Mouse (Mus musculus) inflammation-experienced regulatory T-cells, adult 6 months (primary cell): ENCODE measurements around the gene Lamtor3. TPM values are rescaled to one million over a fixed set of nuclear protein-coding genes. Genes with fewer than 3 reads are reported as not detected.
"Not testable (repeated sequence)": the region's sequence is repeated elsewhere in the genome, so short reads cannot be mapped to it uniquely, and the experiment has no call there.

Experiments used
- ATAC-seq: one replicate; pipeline ENCODE4 v1.8.0; 2017
- polyA plus RNA-seq, 3 experiments: library from polyadenylated mRNA; unstranded; fragments of 100-300 nt; shearing (Covaris generic); gene quantifications; one replicate each; pipeline ENCODE4 v1.2.1; 2017

Lamtor3 gene
- polyA plus RNA-seq, 3 experiments from 2014 or later, result 65.0 to 110 (median 74.0) TPM

DNA sequence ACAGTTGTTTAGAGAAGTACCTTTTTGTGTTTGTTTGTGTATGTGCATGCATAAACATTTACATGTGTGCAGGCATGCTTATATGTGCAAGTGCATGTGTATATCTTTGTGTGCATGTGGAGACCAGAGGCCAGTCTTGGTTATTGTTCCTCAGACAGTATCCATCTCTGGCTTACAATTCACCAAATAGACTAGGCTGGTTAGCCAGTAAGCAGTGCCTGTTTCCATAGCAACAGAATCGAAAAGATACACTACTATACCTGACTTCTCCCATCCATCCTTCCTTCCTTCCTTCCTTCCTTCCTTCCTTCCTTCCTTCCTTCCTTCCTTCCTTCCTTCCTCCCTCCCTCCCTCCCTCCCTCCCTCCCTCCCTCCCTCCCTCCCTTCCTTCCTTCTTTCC is 45.7 kb downstream of the Lamtor3 start:
- ATAC-seq, result not testable (repeated sequence)

DNA sequence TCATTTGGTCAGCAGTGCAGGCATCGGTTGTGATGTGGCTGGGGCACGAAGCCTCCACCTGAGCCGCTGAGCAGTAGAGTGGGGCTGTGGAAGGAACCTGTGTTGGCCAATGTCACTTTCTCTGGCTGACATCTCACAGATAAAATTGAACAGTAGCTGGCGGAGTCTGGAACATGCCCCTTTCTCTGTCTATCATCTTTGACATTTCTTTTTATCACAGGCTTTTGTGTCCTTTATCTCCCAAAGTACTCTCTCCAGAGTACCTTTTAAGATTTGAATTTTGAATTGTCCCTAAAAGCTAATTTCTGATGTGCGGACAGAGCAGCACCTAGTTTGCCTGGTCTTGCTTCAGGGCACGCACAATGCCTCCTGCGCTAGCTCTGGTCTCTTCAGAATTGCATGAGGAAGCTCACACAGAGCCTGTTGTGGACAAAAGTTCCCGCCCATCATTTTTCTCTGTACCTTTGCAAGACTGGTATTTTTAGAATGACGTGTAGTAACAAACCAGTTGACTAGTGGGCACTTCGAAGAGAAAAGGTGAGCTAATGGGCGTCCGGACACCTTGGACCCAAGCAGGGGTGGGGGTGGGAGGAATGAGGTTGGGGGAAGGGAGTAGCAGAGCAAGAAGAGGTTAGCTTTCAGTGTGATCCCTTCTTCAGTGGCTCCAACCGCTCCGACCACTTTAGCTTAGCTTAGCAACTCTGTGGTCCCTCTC is 50.0 kb downstream of the Lamtor3 start:
- ATAC-seq, result no peak

DNA sequence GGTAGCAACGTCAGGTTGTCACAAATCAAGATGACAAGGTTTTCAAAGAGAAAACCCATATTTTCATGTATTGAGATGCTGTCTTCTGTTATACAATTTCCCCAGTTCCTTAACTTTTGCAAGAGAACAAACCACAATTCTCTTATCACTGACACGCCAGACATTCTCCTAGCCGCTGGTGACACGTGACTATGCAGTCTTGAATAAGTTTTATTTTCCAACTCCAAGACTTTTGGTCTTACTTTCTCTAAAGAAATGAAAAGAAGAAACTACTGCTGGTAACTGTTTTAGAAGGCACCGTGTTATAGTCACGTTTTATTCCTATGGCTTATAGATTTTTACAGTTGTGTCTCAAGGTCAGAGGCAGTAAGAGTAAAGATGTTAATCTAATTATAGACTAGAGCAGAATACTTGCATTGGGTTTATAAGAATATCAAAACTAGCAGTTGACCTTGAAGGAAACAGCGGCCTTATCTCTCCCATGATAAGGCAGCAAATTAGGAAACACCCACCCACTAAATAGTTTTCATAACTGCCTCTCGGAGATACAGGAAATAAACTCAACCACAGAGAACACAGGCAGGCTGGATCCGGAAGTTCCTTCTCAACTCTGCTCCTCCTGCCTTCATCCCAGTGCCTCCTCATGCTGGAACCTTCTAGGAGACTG is 50.6 kb downstream of the Lamtor3 start:
- peak; percentile 82 for ATAC-seq

DNA sequence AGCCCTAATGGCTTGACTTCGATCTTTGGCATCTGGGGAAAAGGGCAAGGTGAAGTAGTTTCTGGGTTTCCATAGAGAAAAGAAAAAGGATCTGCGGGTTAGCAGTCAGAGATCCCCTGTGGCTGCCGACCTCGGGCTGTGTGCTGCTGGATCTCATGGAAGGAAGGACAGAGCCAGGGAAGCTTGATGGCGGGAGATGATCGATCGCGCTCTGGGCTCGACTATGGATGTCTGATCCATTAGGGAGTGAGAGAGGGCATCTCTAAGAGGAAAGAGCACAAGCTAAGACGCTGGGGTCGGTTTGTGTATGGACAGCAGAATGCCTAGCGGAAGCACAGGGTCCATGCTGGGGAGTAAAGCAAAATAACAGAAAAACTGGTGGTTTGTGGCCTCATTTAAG is 51.6 kb downstream of the Lamtor3 start:
- ATAC-seq, result no peak

DNA sequence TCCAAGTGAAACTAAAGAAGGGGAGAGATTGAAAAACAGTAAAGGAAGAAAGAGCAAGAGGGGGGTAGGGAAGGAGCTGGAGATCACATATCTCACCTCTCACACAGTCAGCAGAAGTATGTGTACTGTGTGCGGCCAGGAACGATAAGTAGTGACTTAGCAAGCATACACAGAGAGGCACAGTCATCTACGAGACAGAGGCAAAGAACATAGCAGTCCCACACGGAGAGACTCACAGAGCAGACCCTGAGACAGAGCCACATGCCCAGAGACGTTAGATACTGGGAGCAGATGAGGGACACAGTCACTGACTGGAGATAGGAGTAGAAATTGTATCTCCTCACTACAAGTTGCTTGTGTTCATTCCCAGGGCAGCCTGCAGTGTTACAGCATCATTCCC is 53.9 kb downstream of the Lamtor3 start:
- no peak for ATAC-seq

DNA sequence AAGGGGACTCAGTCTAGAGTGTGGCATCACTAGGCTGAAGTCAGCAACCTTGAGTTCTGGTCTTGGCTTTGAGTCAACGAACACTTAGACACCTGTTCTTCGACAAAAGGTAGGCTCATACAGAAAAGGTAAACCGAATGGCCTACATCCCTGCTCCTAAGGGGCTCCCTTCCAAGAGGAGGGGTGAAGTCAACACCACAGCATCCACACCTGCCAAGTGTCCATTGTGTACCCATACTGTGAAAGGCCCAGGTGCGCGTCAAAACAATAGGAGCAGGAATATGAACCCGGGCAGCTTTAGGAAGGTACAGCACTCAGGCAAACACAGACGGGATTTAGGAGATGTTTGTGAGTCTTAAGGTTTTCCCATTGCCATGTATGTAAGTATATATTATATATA is 54.7 kb downstream of the Lamtor3 start:
- ATAC-seq, result no peak

DNA sequence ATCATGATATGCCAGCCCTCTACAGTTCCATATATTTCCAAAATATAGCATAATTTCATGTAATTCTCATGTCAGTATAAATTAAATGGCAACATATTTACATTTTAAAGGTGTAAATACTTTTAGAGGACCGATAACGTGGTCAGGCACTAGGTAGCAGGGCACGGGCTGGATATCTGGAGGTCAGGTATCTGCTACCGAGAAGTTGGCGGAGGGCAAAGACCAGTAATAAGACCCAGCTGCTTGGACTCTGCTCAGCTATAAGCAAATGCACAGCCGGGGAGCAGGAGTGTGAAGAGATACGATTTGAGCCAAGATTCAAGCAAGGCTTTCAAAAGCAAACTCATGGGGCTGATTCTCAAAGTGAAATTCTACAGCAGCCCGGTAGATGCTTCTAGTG is 56.0 kb downstream of the Lamtor3 start:
- ATAC-seq, result no peak

DNA sequence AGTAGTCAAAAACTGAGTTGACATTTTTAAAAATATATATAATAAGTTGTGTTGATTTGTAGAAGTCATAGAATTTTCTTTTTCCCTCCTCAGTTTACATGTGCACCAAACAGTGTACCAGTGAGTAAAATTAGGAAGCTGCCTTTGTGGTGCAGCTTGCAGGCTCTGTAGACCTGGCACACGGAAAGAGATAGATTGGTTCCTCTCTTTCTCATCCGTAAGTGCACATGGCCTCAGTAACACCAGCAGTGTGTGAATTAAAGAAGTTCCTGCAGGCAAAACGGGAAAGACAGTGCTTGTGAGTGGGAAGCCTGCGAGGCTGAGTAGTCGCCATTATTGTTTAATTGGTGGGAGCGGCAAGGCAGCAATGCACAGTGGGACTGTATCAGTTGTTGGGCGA is 57.1 kb downstream of the Lamtor3 start:
- no peak for ATAC-seq

DNA sequence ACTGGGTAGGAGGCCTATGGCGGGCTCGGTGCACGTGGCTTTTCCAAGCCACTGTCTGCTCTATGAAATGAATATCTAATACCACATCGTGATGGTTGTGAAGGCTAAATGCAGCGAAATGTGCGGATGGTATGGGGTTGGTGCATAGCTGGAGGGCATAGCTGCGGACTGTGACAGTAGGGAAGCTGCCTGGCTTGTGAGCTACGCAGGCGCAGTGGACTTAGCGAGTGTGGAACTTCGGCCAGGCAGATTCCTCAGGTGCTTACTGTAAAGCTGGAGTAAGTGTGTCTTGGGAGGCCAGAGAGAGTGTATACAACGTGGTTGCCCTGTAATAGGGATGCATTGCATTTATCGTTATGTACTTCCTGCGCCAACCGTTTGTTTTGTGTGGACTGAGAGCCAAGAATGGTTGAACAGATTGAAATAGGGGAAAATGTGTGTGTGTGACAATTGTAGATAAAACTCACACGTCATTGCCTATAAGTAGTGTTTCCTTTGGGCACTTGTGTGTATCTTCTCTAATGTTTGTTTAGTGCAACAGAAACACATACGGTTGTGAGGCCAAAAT is 57.6 kb downstream of the Lamtor3 start:
- ATAC-seq, result no peak

DNA sequence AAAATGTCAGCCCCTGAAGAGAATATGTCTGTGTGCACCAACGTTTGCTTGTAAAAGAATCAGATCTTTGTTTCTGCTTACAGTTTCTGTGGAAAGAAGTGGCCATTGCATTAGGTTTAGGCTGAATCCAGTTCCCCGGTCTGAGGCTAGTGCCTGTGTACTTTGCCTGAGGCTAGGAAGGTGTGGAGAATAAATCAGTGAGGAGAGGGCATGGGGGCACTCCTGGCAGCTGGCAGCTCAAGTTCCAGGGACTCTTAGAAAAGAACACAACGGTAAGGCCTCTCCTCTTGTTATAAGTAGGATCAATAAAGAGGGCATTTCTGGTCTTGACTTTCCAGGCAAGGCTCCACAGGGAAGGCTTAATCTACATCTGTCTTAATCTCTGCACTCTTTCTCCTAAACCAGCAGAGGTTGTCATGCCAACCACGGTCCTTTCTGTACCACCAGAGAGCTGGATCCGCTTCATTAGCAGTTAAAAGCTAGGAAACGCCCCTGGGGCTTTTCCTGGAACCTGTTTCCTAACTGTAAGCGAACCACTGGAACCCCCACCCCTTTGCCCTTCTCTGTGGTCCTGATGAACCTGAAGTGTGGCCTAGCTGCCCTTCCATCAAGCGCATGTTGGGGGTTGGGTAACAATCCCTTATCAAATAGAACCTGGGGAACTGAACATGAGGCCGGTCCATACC is 58.8 kb downstream of the Lamtor3 start:
- ATAC-seq, result no peak

DNA sequence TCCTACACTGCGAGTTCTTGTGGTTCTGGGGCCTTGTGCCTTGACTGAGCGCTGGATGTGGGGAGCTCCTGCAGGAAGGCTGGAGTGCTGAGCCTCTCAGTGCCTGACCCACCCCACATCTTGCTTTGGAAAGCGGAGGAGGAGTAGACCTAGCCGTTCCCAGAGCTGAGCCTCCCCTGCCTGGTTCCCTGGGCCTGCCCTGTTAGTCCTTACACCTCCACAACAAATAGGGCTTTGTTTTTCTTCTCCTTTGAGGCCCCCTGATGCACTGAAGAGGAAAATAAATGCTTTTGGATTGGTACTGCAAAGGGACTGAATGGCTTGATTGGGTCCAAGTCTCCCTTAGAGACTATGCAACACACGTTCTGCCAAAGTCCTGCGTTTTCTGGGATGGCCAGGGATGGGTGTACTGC is 59.3 kb downstream of the Lamtor3 start:
- ATAC-seq, result no peak

DNA sequence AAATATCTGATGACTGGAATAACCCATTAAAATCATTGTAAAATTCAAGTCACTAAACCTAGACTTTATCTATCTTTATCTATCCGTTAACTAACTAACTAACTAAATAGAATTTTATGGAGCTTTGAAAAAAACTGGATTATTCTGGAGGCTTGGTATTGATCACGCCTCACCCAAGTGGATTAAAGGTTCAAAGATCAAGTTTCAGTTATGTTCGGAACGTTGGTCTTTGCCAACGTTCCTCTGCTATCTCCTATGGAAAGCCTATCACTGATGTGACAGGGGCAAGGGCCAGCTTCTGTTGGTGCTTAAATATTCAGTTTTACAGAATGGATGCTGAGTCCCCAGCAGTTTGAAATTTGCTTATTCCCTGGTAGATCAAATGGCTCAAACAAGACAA is 59.9 kb downstream of the Lamtor3 start:
- ATAC-seq, result no peak

Other genes starting within 250 kb of the Lamtor3 start
- not detected for gene Gm21962, start 247.0 kb upstream of the Lamtor3 start, polyA plus RNA-seq
- gene H2afz, start 54.0 kb upstream of the Lamtor3 start, polyA plus RNA-seq, result 1,000 to 10,000 TPM; 1,209 to 2,935 (median 1,492) TPM
- gene Dnajb14, start 50.8 kb upstream of the Lamtor3 start, polyA plus RNA-seq, result 1 to 10 TPM; 4.5 to 6.1 (median 5.6) TPM
- gene Dapp1, start 63.0 kb downstream of the Lamtor3 start, polyA plus RNA-seq, result 10 to 100 TPM; 74.8 to 86.0 (median 84.5) TPM
- gene 1110002E22Rik, start 146.5 kb downstream of the Lamtor3 start, polyA plus RNA-seq, result not detected
- not detected for gene Gm5105, start 148.9 kb downstream of the Lamtor3 start, polyA plus RNA-seq
- gene Trmt10a, start 224.9 kb downstream of the Lamtor3 start, polyA plus RNA-seq, result 10 to 100 TPM in 2 of 3 experiments, 1 to 10 TPM in 1; 9.3 to 11.3 (median 10.4) TPM
- gene Mttp, start 226.5 kb downstream of the Lamtor3 start, polyA plus RNA-seq, result 1 to 10 TPM; 2.8 to 7.3 (median 2.9) TPM